Mouse (Mus musculus) gastrocnemius, postnatal 10 days (tissue): ENCODE data around the gene Coro1b. TPM values are rescaled to one million over a fixed set of nuclear protein-coding genes. Genes with fewer than 3 reads are reported as not detected.

Experiments used
- DNase-seq: peaks from one replicate; pipeline ENCODE4 v3.0.0; 2021; ENCODE audit warnings: mixed read lengths
- total RNA-seq, 2 experiments: library from RNA; stranded (reverse); gene quantifications; 2 replicates each; pipeline ENCODE4 v1.2.3; 2021

Coro1b gene
- total RNA-seq, 2 experiments from 2014 or later = 41.1 to 48.6 TPM

DNA sequence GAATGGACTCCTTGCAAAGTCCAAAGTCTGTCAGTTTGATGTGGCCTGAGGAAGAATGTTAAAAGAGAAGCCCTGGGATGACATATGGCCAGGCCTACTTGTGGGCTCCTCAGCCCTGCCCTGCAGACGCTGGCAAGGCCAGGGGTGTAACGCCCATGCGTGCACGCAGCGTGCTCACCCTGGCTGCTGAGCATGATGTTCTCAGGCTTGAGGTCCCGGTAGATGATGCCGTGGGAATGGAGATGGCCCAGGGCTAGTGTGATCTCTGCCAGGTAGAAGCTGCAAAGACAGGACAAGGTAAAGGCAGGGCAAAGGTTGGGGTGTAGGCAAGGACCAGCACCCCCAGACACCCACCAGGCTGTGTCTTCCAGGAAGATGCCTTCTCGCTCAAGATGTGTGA is 10.6 kb downstream of the Coro1b start:
- no peak for DNase-seq

DNA sequence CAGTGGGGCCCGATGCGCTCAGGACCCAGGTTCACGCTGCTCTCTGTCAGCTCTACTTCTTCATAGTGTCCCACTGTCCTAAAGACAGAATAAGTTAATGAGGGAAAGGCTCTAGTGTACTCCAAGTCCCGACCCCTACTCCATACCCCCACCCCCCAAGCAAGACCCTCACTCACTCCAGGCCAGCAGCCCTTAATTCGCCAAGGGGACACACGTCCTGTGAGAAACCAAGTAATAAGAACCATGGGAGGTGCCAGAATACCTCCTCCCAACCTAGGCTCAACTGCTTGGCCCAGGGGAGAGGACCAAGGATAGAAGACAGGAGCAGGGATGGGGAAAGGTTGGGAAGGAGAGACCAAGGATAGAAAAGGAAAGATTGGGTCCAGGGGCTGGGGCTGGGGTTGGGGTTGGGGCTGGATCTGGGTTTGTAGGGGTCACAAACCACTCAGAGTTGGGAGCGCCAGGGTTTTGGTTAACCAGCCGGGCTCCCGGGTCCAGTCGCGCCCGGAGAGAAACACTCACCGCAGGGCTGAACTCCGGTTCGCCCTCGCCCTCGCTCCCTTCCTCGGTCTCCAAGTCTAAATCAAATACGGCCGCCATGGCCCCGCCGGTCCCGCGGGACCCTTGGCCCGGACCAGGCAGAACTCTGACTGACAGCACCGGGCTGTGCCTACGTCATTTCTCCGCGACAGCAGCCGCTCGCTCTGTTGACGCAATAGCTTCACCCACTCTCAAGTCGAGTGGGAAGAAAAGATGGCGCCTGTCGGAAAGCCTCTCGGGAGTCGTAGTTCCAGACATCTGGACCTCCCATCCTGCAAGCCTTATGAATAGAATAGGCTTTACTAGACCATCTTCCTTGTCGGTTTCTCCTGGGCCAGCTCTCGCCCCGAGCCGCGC is 14.5 kb downstream of the Coro1b start, which contains the start of gene Rps6kb2:
TSS of gene Rps6kb2 (minus strand) at position 709 of the 897 bp plus-strand sequence.
- peak; percentile 97 for DNase-seq

DNA sequence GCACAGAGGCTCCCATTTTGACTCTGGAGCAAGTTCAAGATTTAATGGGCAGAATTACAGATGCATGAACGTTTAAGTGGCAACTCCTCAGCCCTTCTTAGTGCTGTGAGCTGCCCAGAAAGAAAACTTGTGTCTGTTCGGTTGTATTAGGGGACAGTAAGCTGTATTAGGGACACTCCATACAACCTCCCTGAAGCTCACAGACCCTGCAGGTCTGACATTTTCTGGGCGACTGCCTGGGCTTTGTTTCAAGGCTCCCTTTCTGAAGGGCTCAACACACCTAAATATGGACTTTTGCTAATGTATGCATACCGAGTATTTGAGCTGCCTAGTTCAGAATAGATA is 15.1 kb downstream of the Coro1b start:
- no peak for DNase-seq

DNA sequence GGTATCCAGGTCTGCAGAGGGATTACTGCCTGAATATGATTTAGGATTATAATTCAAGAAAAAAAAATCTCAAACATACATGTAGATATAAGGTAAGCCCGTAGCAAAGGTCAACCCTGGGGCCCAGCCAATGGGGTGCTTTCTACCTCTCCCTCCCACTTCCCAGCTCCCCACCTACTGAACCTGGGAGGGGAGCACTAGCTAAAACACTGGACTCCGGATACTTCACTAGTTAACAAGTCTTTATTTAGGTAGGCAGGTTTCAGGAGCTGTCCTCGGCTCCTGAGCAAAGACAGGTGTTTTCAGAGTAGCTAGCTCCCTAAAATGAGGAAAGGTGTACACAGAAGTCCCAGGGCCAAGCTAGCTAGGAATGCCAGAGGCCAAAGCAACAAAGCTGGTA is 15.7 kb downstream of the Coro1b start:
- DNase-seq = no peak

DNA sequence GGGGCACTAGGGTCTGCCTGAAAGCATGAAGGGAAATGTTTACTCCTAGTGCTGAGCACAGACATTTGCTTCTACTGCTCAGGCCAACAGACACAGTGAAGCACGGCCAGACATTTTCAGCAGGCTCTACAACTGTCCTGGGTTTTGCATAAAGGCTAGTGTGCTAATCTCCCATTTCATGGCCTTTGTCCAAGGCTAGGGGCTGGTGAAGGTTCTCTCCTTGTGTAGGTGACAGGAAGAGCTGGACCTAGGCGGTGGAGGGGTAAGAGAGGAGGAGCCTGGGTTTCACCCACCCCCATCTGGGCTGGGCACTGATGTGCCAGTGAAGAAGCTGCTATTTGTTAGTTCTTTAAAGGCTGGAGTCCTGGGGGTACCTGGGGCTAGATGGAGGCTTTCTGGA is 16.3 kb downstream of the Coro1b start:
- no peak for DNase-seq

DNA sequence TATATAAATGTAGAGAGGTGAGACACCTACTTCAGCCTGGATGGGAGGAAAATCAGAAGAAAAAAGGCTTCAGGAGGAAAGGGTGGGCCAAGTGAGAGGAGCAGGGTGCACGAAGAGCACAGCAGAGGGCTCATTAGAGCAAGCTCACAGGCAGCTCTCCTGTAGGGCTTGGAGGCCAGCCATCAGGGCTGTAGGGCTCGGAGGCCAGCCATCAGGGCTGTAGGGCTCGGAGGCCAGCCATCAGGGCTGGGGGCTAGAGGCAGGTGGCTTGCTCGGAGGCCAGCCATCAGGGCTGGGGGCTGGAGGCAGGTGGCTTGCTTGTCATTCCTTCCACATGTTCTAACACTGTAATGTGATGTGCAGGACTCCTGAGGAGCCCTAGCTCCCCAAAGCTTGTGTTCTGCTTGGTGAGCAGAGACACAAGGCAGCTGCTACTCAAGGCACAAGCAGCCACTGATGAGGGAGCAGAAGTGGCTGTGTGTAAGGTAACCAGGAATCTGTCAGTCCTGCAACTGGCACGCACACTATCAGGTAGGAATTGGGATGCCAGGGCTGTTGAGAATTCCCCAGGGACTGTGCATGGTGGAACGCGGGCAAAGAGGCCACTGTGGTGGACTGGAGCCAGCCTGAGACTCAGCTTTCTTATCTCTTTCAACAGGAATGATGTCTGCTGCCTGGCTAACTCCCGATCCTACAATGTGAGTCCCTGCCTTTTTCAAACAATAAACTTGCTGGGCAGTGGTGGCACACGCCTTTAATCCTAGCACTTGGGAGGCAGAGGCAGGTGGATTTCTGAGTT is 18.5 kb downstream of the Coro1b start:
- DNase-seq = no peak

DNA sequence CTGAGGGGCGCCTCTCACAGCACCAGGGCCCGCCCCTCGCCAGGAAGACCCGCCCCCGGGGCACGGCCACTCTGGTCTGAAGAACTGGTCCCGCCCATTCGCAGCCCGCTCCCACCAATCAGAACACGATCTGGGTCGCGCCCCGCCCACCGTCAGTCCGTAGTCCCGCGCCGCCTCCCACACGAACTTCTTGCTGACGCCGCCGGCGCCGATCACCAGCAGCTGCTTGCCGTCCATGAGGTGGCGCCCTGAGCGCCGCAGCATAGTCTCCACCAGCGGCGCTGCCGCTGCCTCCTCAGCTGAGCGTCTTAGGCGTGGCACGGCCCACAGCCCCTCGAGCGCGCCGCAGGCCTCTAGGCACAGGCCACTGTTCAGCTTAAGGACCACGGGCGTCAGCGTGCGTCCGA is 21.0 kb downstream of the Coro1b start:
- peak; percentile 99 for DNase-seq

DNA sequence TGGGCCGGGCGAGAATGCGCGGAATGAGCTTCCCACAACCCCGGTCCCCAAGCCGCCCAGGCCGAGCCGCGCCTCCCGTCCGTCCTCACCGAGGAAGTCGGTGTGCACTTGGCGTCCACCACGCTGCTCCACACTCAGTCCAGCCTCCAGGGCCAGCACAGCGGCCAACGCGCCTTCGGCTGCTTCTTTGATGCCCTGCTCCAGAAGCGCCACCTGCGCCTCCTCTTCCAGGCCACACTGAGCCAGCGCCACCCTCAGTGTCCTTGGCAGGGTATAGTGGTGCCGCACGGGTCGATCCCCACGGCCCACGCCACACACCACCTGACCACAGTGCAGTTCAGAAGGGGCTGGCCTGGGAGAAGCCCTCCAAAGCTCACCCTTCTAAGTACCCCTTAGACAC is 21.4 kb downstream of the Coro1b start:
- no peak for DNase-seq

DNA sequence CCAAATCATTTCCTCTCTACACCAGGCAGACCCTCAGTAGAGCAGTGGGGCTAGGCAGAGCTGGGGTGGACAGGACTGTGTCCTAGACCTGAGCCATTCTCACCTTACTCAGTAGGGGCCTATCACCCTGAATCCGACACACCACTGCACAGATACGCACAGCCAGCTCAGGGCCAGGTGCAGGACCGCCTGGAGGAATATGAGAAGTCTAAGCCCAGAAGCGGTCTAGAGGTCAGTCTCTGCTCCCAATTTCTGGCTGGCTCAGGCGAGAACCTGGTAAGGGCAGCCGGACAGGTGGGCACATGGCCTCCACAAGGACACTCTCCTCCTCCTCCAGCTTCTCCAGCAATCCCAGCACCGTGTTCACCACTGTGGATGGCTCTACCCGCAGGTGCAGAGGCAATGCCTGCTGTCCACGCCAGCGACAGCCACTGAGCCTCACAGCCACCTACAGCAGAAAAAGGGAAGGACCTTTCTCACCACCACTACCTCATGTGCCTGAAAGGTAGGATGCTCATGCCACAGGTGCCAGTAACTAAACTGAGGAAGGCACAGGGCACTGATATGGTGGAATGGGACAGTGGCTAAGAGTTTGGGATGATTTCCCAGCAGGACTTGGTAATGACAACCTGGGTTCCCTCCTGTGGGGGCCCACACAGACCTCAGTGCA is 22.4 kb downstream of the Coro1b start:
- DNase-seq = no peak

DNA sequence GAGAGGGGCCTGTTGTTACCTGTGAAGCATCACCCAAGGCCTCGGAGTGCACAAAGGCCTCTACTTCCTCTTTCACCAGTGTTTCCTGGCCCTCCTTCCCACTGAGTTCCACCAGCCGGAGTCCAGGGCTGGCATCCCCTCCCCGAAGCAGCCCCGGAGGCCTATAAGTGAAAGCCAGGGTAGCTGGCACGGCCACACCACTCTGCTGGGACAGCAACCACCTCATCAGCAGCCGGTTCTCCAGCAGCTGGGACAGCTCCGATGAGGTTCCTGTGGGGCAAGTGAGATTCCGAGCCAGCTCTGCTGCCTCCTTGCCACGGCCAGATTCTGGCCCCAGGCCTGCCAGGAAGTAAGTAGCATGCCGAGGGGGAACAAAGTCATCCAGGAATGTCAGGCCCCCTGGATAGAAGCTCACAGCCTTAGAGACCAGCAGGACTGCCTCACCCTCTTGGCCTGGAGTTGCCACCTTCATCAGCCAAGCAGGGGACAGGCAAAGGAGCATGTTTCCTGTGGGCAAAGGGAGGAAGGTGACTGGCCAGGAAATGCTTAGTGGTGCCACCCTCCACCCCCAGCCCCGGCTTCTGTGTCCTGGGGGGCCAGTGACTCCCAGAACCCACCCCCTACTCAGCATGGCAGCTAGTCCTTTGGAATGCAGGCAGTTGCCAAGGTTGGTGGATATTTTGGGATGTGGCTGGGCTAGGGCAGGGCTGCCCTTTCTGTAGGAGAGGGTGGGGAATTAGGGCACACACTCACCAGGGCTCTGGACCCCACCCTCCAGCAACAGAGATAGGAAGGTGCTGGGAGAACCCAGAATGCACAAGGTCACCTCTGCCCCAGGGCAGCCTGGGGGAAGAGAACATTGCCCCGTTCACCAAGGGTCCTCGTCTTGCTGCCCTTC is 23.2 kb downstream of the Coro1b start:
- peak; percentile 63 for DNase-seq

DNA sequence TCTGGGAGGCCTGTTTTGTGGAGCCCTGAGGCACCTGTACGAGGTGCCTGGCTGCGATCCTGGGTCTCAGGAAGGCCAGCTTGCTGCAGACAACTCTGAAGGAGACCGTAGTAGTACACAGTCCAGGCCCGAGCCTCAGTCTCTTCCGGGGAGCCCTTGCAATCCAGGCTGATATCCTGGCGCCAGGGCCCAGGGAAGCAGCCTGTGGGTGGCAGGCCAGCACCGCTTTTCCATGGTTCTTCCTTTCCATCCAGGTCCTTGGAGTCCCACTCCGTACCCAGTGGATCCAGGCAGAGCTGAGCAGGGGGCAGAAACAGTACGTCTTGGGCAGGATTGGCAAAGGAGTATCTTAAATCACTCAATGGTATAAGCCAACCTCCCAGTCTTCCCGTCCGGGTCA is 24.5 kb downstream of the Coro1b start:
- DNase-seq = no peak

DNA sequence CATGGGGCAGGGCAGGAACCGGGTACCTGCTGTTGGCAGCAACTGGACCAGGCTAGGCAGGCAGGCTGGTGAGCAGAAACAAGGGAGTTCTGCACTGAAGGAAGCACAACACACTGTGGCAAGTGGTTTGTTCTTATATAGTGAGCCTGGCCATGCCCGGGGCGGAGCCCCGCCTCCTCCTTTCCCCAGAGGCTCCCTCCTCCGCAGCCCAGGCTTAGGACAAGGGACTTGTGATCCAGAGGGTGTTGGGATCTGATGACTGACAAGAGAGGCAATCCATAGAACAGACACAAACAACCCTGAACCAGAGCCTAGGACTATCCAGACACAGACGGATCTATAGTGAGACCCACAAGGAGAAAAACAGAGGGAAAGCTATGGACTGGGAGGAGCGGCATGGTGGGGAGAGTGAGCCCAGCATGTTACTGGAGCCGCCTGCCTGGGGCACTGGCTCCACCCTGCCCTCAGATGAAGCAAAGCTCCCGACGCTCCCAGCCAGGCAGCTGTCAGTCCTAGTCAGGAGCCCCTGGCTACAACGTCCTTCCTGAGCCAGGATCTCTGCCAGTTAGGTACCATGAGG is 27.0 kb downstream of the Coro1b start, which contains the start of gene Carns1:
TSS of gene Carns1 (minus strand) at position 112 of the 580 bp plus-strand sequence.
- DNase-seq = peak; percentile 50

DNA sequence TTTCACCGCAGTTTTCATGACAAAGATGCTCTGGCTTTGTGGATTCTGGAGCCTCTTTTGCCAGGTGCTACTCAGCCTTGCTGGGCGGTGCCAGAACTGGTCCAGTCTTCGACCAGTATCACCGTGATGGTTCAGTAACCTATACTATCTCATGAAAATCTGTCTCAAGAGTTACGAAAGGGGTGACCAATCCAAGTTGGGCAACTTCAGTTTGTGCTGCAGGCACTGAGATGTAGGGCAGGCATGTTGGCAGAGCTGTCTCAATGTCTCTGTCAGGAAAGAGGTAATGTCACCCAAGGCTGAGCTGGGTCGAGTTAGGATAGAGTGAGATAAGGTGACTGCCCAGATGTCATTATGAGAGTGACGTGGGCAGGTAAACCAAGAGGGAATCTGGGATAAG is 32.0 kb downstream of the Coro1b start:
- DNase-seq = no peak

DNA sequence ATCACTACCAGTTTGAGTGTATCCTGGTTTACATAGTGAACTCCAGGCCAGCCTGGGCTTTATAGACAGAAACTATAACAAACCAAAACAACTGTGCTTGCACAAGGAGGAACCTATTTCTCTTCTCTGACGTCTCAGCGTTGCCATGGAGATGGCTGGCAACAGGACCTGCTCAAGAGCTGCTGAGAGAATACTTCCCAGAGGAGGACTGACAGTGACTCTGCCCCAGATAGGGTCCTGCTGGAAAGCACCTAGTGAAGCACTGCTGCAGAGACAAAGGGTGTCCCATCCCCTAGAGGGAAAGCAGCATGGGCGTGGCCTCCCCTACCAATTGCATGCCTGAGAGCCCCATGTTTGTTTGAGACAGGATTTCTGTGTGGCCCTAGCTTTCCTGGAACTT is 33.5 kb downstream of the Coro1b start:
- no peak for DNase-seq

DNA sequence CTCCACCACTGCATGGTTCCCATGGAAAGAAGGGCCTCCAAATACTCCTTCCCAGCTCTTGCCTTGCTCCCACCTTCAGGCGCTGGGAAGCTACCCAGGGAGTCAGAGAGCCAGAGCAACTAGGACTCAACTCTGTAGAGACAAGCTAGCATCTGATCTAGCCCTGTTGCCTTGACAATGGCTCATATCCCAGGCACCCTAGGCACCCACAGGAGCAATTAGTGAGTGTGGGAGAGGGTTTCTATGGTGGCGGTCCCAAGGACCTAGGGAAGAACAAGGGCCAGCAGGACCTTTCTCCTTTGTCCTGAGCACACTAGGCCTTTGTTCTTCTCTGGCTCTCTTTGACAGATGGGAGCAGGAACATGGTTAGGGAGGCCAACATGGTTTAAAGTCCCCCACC is 35.3 kb downstream of the Coro1b start:
- no peak for DNase-seq

DNA sequence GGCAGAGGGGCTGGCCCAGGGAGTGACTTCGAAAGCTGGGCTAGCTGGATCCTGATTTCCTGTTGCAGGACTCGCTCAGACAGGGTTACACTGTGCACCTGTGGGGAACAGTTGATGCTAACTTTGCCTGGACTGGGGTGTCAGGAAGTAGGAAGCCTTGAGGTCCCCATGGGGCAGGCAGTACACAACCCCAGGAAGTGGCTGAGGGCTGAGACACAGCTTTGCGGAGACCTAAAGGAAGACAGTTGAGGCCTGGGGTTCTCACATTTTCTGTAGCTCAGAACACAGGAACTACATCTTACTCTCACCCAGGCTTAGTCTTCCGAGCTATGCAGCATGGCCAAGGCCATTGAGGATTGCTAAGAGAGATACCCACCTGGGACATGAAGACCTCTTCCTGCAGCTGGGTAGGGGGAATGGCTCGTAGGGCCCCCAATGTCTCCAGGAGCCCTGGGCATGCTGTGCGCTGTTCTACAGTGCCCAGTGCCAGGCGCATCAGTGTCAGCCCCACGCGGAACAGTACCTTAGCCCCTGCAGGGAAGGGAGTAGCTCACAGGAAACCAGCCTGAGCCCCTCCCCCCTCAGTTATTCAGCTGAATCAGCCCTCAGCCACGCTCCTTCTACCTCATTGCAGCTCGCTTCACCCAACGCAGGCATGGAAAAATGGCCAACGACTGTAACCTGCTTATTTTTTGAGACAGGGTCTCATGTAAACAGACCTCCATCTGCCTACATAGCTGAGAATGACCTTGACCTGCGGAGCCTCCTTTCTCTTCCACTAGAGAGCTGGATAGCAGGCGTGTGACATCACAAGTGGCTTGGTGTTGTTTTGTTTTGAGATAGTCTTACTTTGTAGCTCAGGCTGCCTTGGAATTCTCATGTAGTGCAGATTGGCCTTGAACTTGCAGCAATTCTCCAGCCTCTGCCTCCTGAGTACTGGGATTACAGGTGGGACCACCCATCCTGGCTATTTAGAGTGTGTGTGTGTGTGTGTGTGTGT is 36.9 kb downstream of the Coro1b start:
- no peak for DNase-seq

DNA sequence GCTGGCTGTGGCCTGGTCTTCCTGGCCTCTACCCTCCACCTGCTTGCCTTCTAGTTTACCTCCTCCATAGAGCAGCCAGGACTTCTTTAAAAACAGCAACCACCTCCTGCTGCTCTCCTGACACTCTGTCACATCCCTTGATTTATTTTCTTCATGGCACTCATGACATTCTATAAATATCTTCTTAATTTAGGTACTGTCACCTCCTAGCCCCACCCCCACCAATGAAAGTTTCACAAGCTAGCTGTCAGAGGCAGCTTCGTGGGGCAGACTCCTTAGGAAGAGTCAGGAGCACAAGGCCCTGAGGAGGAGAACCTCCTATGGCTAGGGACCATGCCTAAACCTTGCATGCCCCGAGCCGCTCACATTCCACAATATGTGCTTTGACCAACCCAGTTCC is 38.9 kb downstream of the Coro1b start:
- DNase-seq = no peak

DNA sequence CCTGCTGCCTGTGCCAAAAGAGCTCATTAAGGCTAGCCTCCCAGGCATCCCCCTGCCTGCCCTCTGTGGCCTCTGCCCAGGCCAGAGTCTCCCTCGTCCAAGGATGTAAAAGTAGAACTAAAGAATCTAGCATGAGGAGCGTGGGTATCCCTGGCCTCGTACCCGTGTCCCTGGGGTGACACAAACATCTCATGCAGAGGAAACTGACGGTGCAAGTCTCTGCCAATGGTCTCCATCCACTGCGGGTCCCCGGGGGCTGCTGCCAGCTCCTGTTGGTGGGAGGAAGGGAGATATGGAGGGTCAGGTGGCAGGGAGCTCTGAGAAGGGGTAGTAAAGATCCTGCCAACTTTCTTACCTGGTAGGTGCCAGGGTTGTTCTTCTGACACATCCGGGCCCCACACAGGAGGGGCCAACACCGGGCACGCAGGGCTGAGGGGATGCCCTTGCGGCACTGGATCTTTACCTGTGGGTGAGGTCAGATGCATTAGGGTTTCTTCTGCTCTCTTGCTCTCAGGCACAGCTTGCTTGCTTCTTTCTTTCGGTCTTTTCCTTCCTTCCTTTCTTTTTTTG is 40.7 kb downstream of the Coro1b start:
- no peak for DNase-seq

DNA sequence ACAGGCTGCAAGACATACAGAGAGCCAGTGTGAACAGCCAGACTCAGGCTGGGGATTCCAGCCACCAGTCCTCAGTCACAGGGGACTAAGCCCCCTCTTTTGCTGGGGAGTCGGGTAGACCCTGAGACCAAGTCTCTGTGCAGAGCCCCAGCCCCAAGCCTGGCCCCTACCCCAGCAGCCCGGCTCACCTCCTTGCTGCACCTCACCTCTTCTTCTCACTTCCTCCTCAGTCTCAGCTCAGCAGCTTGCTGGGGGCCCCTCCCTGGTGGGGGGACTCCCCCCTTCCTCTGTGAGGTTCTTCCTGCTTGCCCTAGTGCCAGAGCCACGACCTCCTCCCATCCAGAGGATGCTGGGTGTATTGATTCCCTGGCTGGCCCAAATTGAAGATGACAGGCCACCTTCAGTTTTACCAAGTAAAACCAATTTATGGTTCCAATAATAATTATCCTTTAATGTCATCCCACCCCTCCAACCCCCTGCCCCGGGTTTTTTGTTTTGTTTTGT is 42.5 kb downstream of the Coro1b start, which contains the start of gene Tbc1d10c:
TSS of gene Tbc1d10c (minus strand) at position 454 of the 504 bp plus-strand sequence.
- DNase-seq = no peak
